Mouse (Mus musculus) kidney, adult 2 months (tissue): ENCODE data around the gene Rpl27a. TPM values are rescaled to one million over a fixed set of nuclear protein-coding genes. Genes with fewer than 3 reads are reported as not detected.

Experiments used
- DNase-seq: peaks from one replicate; pipeline ENCODE4 v3.0.0; 2021
- H3K27ac ChIP-seq: fragments of 200-500 bp; 2 replicates; pipeline ENCODE4 v1.5.1; 2012; ENCODE audit warnings: low read depth, low read length, control low read depth, inconsistent platforms; ENCODE audit not compliant: insufficient read depth
- H3K27me3 ChIP-seq: fragments of 200-500 bp; replicated peaks from 2 replicates; pipeline ENCODE4 v1.6.1; 2012; ENCODE audit warnings: mild to moderate bottlenecking, moderate library complexity, low read length, inconsistent platforms; ENCODE audit not compliant: control insufficient read depth, insufficient read depth
- H3K36me3 ChIP-seq: fragments of 200-500 bp; 2 replicates; pipeline ENCODE4 v1.6.1; 2012; ENCODE audit warnings: mild to moderate bottlenecking, moderate library complexity, low read length, inconsistent platforms; ENCODE audit not compliant: control insufficient read depth, insufficient read depth
- H3K4me1 ChIP-seq: fragments of 200-500 bp; 2 replicates; pipeline ENCODE4 v1.6.1; 2011; ENCODE audit warnings: low read length; ENCODE audit not compliant: control insufficient read depth, insufficient read depth
- H3K4me3 ChIP-seq: fragments of 200-500 bp; 2 replicates; pipeline ENCODE4 v1.5.1; 2011; ENCODE audit warnings: mild to moderate bottlenecking, low read depth, low read length, control low read depth; ENCODE audit not compliant: insufficient read depth
- CTCF ChIP-seq: fragments of 200-500 bp; conservative IDR thresholded peaks from 2 replicates; pipeline ENCODE4 v1.5.1; 2011; ENCODE audit warnings: low read depth, mild to moderate bottlenecking, control low read depth, low read length, moderate library complexity, mixed read lengths; ENCODE audit not compliant: insufficient read depth, insufficient read length
- POLR2A ChIP-seq: fragments of 200-500 bp; IDR thresholded peaks from one replicate; pipeline ENCODE4 v1.6.1; 2011; ENCODE audit warnings: low read depth, low read length, control low read depth
- WGBS: fragments of 180-500 bp; shearing (Covaris S2); methylation state at CpG from one replicate; pipeline ENCODE4 v1.1.7; 2018; 5-methylcytosine and 5-hydroxymethylcytosine counted together
- polyA plus RNA-seq: library from polyadenylated mRNA; depleted of rRNA; stranded (reverse); fragments of >200 nt; gene quantifications from 2 replicates; pipeline ENCODE4 v1.2.3, GENCODE M21; 2012

Rpl27a gene
- polyA plus RNA-seq, 1 experiment, result 374 TPM

DNA sequence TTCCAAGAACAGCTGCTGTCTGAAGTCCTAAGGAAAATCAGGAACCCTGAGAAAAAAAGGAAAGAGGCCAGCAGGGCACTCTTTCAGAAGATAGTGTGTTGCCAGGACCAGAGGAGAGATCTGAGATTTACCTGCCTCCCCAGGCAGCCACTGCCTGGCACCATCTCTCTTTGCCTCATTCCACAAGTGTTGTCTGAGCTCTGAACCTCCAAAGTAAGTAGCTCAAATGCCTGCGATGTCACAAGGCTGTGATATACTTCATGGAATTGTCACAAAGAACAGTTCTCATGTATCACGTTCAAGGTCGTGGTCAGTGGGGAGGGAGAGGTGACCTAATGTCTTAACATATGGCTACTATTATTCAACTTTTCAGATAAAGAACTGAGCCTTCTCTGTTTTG lies 2.4 kb upstream of the Rpl27a start:
- peaks cover 1% of the 10 kb centered on the region; the same call in 1 of the 2 replicates for H3K36me3 ChIP-seq
- no peak overlapping the region for H3K4me3 ChIP-seq
- no peak for TF ChIP-seq CTCF
- TF ChIP-seq POLR2A, result no peak
- WGBS, result 62% methylated on average over 3 of the region's 3 CpGs
- DNase-seq, result no peak
- no peaks in the 10 kb centered on the region for H3K27me3 ChIP-seq
- no peak overlapping the region for H3K27ac ChIP-seq
- H3K4me1 ChIP-seq, result peaks cover 9% of the 10 kb centered on the region; the same call in 1 of the 2 replicates

DNA sequence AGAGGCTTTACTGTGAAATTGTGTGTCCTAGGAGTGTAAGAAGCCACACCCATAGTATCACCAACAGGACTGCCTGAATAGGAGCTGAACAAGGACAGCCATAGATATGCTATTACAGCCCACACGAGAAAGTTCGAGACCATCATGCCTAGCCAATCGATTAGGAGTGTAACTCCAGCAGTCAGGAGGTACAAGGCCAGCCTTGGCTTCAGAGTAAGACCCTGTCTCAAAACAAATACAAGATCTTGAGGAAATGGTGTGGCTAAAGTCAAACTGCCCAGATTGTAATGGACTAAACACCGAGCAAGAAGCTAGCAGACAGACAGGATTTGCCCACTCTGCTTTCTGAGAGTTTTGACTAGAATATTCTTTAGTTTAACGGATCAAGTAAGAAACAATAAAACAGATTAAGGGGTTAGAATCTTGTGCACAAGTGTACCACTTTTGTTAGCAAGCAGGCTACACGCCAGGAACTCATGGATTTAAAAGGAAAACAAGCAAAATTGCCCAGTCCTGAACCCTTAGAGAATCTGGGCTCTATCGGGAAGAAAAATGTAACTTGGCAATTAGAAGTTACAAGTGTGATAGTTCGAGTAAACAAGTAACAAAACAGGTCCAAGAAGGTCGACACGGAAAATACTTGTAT lies 788 bp upstream of the Rpl27a start:
- peaks cover 3% of the 10 kb centered on the region; the same call in 1 of the 2 replicates for H3K36me3 ChIP-seq
- no peaks in the 10 kb centered on the region for H3K27me3 ChIP-seq
- no peak for DNase-seq
- 14% methylated on average over 10 of the region's 10 CpGs for WGBS
- peak overlapping the region; percentile 83 for H3K27ac ChIP-seq
- peak overlapping the region; percentile 63 for H3K4me3 ChIP-seq
- H3K4me1 ChIP-seq, result peaks cover 9% of the 10 kb centered on the region; the same call in 1 of the 2 replicates
- TF ChIP-seq POLR2A (no peak), CTCF (no peak)

DNA sequence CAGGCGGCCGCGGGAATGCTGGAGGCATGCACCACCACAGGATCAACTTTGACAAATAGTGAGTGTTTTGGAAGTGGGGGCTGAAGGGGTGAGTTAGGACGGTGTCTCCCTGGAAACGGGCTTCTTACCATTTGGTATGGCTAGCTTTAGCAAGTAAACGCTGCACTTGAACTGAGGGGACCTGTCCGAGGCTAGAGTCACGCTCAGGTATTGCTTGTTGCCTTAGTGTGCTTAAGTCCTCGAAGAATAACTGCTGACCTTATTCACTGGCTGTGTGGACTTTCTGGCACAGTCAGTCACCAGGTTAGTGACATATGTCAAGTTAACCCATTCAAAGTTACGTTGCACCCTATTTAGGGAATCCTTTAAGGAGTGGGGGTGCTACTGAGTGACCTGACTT lies 989 bp downstream of the Rpl27a start:
- Histone ChIP-seq H3K4me3 (peak overlapping the region; percentile 88), H3K27me3 (no peaks in the 10 kb centered on the region), H3K4me1 (peaks cover 9% of the 10 kb centered on the region; the same call in 1 of the 2 replicates), H3K27ac (no peak overlapping the region; the same call in 1 of the 2 replicates), H3K36me3 (peaks cover 3% of the 10 kb centered on the region; the same call in 1 of the 2 replicates)
- WGBS, result 6% methylated on average over 10 of the region's 10 CpGs
- DNase-seq, result no peak
- TF ChIP-seq CTCF (no peak), POLR2A (no peak)

DNA sequence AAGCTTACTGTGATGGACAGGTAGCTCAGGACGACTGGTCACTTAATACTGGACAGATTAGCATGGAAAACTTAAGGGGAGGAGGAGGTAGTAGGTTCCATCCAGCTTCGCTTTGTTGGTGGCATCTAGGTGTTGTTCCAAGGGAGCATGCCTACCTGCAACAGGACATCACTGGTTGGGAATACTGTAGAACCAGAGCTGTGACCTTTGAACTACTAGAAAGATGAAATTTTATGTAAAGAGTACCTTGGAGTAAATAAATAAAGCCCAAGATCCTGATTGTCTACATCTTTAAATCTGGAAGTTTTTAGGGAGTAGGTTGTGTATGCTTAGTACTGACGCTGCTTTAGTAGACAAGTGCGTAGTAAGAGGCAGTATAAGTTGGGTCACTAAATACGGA lies 3.1 kb downstream of the Rpl27a start:
- WGBS, result 80% methylated on average over 5 of the region's 5 CpGs
- Histone ChIP-seq H3K4me1 (peaks cover 22% of the 10 kb centered on the region; the same call in 1 of the 2 replicates), H3K27ac (no peak overlapping the region), H3K27me3 (no peaks in the 10 kb centered on the region), H3K4me3 (no peak overlapping the region), H3K36me3 (peaks cover 3% of the 10 kb centered on the region; the same call in 1 of the 2 replicates)
- no peak for DNase-seq
- no peak for TF ChIP-seq CTCF
- TF ChIP-seq POLR2A, result no peak

DNA sequence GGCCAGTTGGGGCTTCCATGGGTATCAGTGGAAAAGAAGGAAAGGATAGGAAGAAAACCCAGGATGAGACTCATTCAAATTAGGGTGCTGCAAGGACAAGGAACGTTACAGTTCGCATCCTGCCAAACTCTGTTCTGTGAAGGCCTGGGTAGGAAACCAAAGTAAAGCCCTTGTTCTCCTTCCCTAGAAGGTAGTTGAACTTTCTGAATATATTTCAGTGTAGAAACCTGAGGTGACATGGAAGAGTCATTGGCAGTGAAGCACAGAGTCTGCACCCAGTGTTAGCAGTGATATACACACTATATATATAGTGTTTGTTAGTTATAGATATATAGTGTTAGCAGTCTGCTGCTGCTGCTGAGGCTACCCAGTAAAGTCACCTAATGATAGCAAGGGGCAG lies 4.4 kb downstream of the Rpl27a start:
- Histone ChIP-seq H3K27ac (no peak overlapping the region), H3K27me3 (no peaks in the 10 kb centered on the region), H3K4me3 (no peak overlapping the region), H3K4me1 (peaks cover 18% of the 10 kb centered on the region; the same call in 1 of the 2 replicates), H3K36me3 (peaks cover 3% of the 10 kb centered on the region; the same call in 1 of the 2 replicates)
- no peak for DNase-seq
- 68% methylated on average over 2 of the region's 2 CpGs for WGBS
- TF ChIP-seq POLR2A, result no peak

DNA sequence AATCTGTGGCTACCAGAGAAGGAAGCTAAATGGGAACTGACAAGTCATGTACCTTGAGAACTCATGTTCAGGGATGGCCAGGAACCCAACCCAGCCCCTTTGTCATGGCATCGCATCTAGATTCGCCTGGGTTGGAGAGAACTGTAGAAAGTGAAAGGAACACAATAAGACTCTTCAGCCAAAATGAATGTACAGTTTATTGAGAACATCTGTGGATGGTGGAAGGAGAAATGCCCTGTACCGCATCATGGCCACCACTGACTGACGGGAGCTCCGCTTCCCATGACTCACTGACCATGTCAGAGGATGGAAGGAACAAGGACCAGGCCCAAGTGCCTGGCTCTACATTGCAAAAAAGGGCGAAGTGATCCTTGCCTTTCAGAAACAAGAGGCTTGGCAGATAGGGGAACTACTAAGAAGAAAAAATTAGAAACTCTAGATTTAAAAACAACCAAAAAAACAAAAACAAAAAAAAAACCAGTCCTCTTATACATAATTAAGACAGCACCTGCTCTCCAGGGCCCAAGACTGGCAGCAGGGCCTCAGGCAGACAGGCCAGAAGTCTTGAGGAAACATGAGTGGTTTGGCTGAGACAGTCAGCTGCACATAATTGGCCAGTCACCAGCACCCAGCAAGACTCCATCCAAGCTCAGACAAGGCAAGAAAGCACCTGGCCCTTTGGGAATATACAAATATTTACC lies 4.9 kb downstream of the Rpl27a start:
- Histone ChIP-seq H3K36me3 (peaks cover 3% of the 10 kb centered on the region; the same call in 1 of the 2 replicates), H3K4me1 (peaks cover 18% of the 10 kb centered on the region; the same call in 1 of the 2 replicates), H3K27ac (no peak overlapping the region), H3K4me3 (no peak overlapping the region), H3K27me3 (no peaks in the 10 kb centered on the region)
- TF ChIP-seq POLR2A (no peak), CTCF (no peak)
- WGBS, result 76% methylated on average over 6 of the region's 6 CpGs
- no peak for DNase-seq

DNA sequence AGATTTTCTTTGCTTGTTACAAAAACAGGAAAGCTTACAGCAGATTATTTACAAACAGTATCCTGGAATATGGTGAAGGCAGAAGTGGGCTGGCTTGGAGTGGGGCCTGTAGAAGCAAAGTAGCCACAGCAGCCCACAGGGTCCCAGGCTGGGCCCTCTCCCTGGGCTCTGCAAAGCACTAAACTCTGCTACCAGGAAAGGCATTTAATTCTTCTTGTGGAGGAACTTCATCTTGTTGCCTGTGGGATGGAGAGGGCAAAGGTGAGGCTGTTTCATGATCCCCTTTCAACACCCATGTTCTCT lies 5.4 kb downstream of the Rpl27a start:
- H3K4me3 ChIP-seq, result no peak overlapping the region
- no peak for TF ChIP-seq POLR2A
- no peak for TF ChIP-seq CTCF
- no peaks in the 10 kb centered on the region for H3K27me3 ChIP-seq
- no peak overlapping the region for H3K27ac ChIP-seq
- H3K36me3 ChIP-seq, result peaks cover 3% of the 10 kb centered on the region; the same call in 1 of the 2 replicates
- DNase-seq, result no peak
- H3K4me1 ChIP-seq, result peaks cover 18% of the 10 kb centered on the region; the same call in 1 of the 2 replicates
